Mouse (Mus musculus): ENCODE results near the gene Snw1.
A peak's percentile ranks its signal among the peaks of the same experiment; 100 is the strongest.

Snw1 gene

GRCm38 (mm10) chr12:87421708-87422507 is 50.2 kb downstream of the Snw1 start:
- no peak for DNase-seq (ENCODE audit: low spot score)

- DNase-seq (ENCODE audit: low spot score): no peak
Measured at GRCm38 (mm10) chr12:87419974-87420485, 52.0 kb downstream of the Snw1 start.

- DNase-seq (ENCODE audit: low spot score): no peak
Measured at GRCm38 (mm10) chr12:87418921-87419320, 53.2 kb downstream of the Snw1 start.

DNA sequence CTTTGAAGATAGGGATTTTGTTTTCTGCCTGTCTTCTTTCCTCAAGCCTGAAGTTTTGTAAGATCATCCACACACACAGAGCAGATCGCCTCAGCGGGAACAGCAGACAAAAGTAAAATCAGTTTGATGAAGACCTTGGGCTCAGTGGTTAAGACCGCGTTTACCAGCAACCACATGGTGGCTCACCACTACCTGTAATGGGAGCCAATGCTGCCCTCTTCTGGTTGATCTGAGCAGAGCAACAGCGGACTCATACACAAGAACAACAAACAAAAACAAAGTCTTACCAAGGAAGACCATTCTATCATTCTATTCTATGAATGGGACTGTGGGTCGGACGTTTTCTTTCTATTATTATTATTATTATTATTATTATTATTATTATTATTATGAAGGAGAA is 55.4 kb downstream of the Snw1 start:
- DNase-seq (ENCODE audit: low spot score): no peak

DNA sequence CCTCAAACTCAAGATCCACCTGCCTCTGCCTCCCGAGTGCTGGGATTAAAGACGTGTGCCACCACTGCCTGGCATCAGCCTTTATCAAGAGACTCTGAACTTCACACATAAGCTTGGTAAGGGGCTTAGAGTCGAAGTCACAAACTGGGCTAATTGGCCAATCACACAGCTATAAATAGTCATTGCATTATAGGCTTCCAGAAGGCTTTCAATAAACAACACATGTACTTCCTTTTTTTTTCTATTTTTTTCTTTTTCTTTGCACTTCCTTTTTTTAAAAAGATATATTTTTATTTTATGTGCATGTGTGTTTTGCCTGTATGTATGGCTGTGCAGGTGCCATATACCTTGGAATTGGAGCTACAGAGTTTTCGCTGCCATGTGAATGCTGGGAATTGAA is 56.7 kb downstream of the Snw1 start:
- DNase-seq (ENCODE audit: low spot score): no peak

- DNase-seq (ENCODE audit: low spot score): no peak
Measured at GRCm38 (mm10) chr12:87413179-87413790, 58.8 kb downstream of the Snw1 start.

DNA sequence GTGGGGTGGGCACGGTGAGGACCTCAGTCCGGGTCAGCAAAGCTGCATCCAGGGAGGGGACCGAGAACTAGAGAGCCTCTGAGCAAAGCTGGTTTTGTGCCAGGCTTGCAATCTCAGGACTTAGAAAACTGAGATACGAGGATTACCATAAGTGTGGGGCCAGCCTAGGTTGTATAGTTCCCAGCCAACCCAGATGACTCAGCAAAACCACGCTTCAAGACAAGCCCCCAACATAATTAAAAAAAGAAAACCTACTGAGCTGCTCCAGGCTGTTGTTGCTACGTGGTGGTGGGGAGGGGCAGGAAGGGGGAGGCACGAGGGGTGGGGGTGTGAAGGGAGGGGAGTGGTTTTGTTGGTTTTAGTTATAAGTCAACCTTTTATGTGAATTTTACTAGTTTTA is 61.1 kb downstream of the Snw1 start:
- no peak for DNase-seq (ENCODE audit: low spot score)

DNA sequence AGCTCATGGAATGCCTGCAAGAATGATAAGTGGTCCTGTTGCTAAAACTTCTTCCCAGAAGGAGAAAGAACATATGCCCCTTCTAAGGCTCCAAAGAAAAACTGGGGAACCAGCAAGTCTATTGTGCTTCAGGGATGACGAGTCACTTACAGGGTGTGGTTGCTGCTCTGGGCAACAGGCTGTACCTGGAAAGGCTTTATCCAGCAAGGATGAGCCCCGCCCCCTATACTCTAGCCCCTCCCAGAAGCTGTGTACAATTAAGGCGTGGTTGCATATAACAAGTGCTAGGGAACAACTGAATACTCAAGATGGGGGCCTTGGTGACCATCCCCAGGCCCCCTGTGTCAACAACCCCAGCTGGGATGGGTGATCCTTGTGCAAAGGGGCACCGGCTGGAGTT is 63.0 kb downstream of the Snw1 start:
- no peak for DNase-seq (ENCODE audit: low spot score)

DNA sequence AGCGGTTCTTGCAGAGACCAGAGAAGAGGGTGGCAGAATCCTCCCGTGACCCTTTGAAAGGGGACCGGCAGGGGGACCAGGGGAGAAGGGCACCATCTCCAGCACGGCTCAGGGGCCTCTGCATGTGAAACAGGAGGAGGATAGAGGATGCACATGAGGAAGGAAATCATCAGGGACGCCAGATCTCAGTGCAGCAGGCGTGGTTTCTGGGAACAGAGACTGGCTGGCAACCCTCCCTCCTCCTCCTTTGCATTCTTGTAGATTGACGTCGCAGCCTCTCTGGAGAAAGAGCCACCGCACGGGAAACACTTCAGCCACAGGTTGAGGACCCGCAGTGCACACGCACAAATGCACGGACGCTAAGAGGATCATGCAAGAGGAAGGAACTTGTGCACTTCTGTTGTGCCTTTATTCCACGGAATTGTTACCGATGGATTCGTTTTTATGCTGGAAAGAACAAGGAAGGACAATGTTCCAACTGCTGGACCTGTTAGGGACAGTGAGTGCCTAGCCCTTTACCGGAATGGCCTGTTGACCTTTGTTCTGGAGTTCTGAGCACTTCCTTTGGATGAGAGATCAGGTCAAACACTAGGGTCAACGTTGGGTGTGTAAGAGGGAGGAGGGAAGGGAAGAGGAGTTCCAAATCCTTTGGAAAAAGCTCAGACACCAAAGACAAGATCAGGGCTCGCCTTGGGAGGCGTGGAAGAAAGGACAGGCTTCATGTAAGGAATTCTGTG is 64.0 kb downstream of the Snw1 start:
- DNase-seq (ENCODE audit: low spot score): peak; percentile 82

DNA sequence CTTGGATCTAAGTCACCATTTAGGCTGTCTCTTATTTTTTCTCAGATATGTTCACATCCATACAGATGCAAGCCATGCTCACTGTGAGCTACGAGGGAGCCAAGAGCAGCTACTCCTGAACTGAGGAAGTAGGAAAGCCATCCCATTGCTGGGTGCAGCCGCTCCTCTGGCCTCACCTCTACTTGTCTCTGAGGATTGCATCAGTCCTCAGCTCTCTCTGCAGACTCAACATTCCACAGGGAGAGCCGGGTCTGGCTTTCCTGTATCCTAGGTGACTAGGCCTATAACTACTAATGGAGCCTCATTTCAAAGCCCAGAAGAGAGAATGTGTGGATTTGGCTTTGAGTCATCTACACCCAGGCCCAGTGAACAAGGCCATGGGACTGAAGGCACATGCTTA is 66.4 kb downstream of the Snw1 start:
- no peak for DNase-seq (ENCODE audit: low spot score)

GRCm38 (mm10) chr12:87405165-87405564 is 66.9 kb downstream of the Snw1 start:
- DNase-seq (ENCODE audit: low spot score): no peak

DNA sequence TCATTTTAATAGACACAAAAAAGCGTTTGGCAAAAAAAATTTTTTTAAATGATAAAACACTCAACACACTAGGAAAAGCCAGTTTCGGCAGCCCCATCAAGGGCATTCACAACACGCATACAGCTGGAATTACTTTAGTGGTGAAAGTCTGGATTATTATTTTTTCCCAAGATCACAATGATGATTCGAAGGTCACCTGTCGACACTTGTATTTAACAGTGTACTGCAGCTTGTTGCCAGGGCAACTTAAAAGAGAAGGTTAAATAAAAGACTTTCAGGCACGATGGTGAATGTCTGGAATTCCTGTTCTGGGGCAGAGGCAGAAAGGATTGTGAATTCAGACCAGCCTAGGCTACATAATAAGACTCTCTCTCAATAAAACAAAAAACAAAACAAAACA is 70.2 kb downstream of the Snw1 start:
- no peak for DNase-seq (ENCODE audit: low spot score)

GRCm38 (mm10) chr12:87399119-87399819 is 72.8 kb downstream of the Snw1 start:
- peak; percentile 58 for DNase-seq (ENCODE audit: low spot score)

All from yolk sac, embryonic 10.5 days (tissue).